Mouse (Mus musculus) lung, adult 2 months (tissue): ENCODE results near the gene Pacrg.

ENCODE experiments used
- CTCF ChIP-seq: fragments of 200-500 bp; IDR thresholded peaks from 2 replicates; pipeline ENCODE4 v1.5.1; 2011; ENCODE audit warnings: mild to moderate bottlenecking, low read length, control low read depth; ENCODE audit not compliant: insufficient read depth
- POLR2A ChIP-seq: fragments of 200-500 bp; IDR thresholded peaks from 2 replicates; pipeline ENCODE4 v1.6.1; 2011; ENCODE audit warnings: low read depth, mild to moderate bottlenecking, control low read depth, low read length, borderline replicate concordance; ENCODE audit errors: extremely low read depth

- TF ChIP-seq POLR2A, result no peak
- no peak for TF ChIP-seq CTCF
Measured at GRCm38 (mm10) chr17:10882260-10882659, 42.1 kb upstream of the Pacrg start.
